Mouse (Mus musculus): ENCODE results near the gene D17Wsu92e. TPM values are rescaled to one million over a fixed set of nuclear protein-coding genes. Genes with fewer than 3 reads are reported as not detected.

D17Wsu92e gene
- total RNA-seq (2023), result 82.2 TPM

DNA sequence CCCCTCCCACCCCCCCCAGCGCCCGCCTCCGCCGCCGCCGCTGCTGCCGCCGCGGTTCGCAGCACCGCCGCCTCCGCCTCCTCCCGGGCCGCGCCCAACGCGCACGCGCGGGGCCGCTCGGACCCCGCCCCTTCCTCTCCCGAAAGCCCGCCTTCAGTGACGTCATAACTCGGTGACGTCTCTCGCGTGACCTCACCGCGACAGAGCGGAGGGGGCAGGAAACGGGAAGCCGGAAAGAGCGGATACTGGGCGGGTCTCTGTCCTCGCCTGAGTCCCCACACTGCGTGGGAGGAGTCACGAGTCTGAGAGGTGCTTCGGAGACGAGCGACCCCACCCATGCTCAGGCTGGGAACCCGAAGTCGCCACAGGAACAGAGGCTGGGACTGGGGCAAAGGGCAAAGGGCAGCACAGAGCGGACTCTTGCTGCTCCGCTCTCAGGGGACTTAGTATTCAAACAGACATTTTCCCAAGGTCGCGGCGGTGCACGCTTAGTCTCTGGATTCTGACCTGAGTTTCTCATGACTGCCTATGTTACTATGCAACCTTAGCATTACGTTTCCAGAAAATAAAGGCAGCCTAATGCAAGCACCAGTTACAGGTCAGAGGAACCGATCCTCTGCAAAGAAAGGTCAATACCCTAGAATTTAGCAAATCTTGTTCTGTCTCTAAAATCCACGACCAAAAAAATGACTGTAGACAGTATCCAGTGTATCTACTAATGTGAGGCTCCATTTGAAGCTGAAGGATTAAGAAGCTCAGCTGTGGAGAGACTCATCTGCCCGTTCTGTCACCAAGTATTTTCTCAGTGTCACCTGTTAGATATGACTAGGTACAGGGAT, at the start of gene D17Wsu92e:
D17Wsu92e (minus strand) TSS at position 81 of the 839 bp plus-strand sequence.

DNA sequence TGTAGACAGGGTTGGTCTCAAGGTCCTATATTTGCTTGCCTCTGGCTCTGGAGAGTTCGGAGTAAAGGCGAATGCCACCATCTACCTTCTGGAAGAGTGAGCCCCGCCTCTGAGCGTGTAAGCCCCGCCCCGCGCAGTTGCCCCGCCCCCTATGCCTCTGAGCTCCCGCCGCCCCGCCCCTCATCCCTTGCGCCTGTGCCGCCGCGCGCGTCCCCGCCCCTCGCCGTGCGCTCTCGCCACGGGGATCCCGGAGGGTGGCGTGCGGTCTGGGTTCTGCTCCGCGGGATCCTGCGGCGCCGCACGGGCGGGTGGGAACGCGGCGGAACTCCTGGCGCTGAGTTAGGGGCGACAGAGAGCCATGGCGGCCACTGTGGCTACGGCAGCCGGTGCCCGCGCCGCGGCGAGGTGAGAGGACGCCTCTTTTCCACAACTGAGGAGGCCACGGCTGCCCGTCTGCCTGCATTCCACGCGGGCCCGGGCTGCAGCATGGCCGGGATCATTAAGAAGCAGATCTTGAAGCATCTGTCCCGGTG, 35.9 kb upstream of the D17Wsu92e start, which contains the start of gene Uhrf1bp1:
Uhrf1bp1 (plus strand) TSS at position 177 of the 533 bp plus-strand sequence.

DNA sequence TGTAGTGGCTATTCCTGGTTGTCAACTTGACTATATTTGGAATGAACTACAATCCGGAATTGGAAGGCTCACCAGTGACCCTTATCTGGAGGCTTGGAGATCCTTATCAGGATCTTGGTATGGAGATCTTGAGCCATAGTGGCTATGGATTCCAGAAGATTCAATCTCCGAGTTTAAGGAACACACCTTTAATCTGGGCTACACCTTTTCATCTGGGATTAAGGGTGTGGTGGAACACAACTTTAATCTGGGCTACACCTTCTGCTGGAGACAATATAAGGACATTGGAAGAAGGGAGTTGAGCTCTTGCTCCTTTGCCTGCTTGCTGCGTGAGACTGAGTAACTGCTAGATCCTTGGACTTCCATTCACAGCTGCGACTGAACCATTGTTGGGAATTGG, 17.4 kb upstream of the D17Wsu92e start, which contains the start of gene Snrpc:
Snrpc (plus strand) TSS at position 301 of the 400 bp plus-strand sequence.

DNA sequence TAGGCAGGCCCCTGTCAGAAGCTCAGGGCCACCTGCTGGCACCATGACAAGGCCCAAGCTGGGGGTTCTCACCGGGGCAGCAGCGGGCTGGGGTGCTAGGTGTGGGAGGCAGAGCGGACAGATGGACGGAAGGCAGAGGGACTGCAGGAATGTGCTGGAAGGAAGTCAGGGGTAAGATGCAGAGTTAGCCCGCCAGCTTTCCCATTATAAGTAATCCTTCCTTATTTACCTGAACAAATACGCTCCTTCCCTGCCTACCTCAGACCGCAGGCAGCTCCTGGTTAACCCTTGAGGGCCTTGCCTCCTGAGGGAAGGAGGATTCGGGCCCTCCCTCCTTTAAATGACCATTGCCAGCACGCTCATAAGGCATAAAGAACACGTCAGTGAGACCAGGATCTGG, 91.7 kb downstream of the D17Wsu92e start, which contains the start of gene Spdef:
Spdef (minus strand) TSS at position 186 of the 400 bp plus-strand sequence.

Other genes with a start within 250 kb of the D17Wsu92e start
- 101 TPM for gene Nudt3, start 197.2 kb downstream of the D17Wsu92e start, total RNA-seq (2023)
- not detected for gene RPS10-NUDT3, start 185.4 kb downstream of the D17Wsu92e start, total RNA-seq (2023)
- gene Rps10, start 184.0 kb downstream of the D17Wsu92e start, total RNA-seq (2023), result 2,947 TPM
- gene Pacsin1, start 165.1 kb downstream of the D17Wsu92e start, total RNA-seq (2023), result 42.6 TPM
- 1.2 TPM for gene Spdef, start 91.7 kb downstream of the D17Wsu92e start, total RNA-seq (2023)
- 74.8 TPM for gene Snrpc, start 17.5 kb upstream of the D17Wsu92e start, total RNA-seq (2023)
- gene Uhrf1bp1, start 35.8 kb upstream of the D17Wsu92e start, total RNA-seq (2023), result 3.8 TPM
- 65.9 TPM for gene Anks1, start 88.7 kb upstream of the D17Wsu92e start, total RNA-seq (2023)
- 24.0 TPM for gene Taf11, start 89.2 kb upstream of the D17Wsu92e start, total RNA-seq (2023)

Measured in CD4-positive naive resting alpha-beta T cell, adult 57 days (primary cell).